Mouse (Mus musculus) CH12.LX (cell line): ENCODE data around the gene Gpr34. TPM values are rescaled to one million over a fixed set of nuclear protein-coding genes. Genes with fewer than 3 reads are reported as not detected.

Experiments used
- DNase-seq: peaks from one replicate; pipeline ENCODE4 v3.0.0-alpha.2; 2013; ENCODE audit errors: extremely low read depth
- H3K27ac ChIP-seq: 2 replicates; pipeline ENCODE4 v1.5.1; 2012; ENCODE audit warnings: low read depth, mild to moderate bottlenecking, control low read depth, moderate library complexity; ENCODE audit not compliant: insufficient read depth
- H3K27me3 ChIP-seq: replicated peaks from 2 replicates; pipeline ENCODE3; 2012; ENCODE audit warnings: inconsistent platforms
- H3K36me3 ChIP-seq, 2 experiments: replicated peaks in 1 of 2; 2 replicates each; pipeline versions ENCODE3 to v1.6.1; 2012; ENCODE audit warnings: inconsistent platforms in 1 of 2, low read length in 1 of 2, mild to moderate bottlenecking in 1 of 2, mixed read lengths in 1 of 2, moderate library complexity in 1 of 2; ENCODE audit not compliant: control insufficient read depth in 1 of 2, insufficient read depth in 1 of 2
- H3K4me1 ChIP-seq, 2 experiments: 2 replicates each; pipeline ENCODE4 v1.6.1; 2012; ENCODE audit warnings: inconsistent platforms in 1 of 2, moderate library complexity in 1 of 2; ENCODE audit not compliant: insufficient read depth in 2 of 2, control insufficient read depth in 1 of 2
- H3K4me2 ChIP-seq: 2 replicates; pipeline ENCODE4 v1.6.1; 2012; ENCODE audit warnings: low read depth, mild to moderate bottlenecking, control low read depth; ENCODE audit not compliant: poor library complexity, insufficient read depth, severe bottlenecking
- H3K4me3 ChIP-seq, 3 experiments: fragments of 150-350 bp in 1 of 3; sonication (generic) in 1 of 3; replicated peaks in 1 of 3; 2 replicates each; pipeline versions ENCODE3 to v1.5.1; 2011 to 2012; ENCODE audit warnings: low read depth in 2 of 3, low read length in 2 of 3, mild to moderate bottlenecking in 2 of 3, moderate library complexity in 2 of 3, control low read depth in 1 of 3, improper control_type of control experiment in 1 of 3, inconsistent platforms in 1 of 3, mixed read lengths in 1 of 3; ENCODE audit not compliant: poor library complexity in 1 of 3
- H3K79me2 ChIP-seq: replicated peaks from 2 replicates; pipeline ENCODE4 v1.6.1; 2012; ENCODE audit warnings: mild to moderate bottlenecking, moderate library complexity; ENCODE audit not compliant: control insufficient read depth, poor library complexity, insufficient read depth, severe bottlenecking; ENCODE audit errors: extremely low read depth
- H3K9ac ChIP-seq: 2 replicates; pipeline ENCODE4 v1.6.1; 2012; ENCODE audit warnings: low read depth, mild to moderate bottlenecking, control low read depth, moderate library complexity; ENCODE audit not compliant: insufficient read depth
- H3K9me3 ChIP-seq: replicated peaks from 2 replicates; pipeline ENCODE3; 2012; ENCODE audit warnings: low read length, inconsistent platforms, mixed read lengths
- BHLHE40 ChIP-seq: IDR thresholded peaks from 2 replicates; pipeline ENCODE4 v1.6.1; 2011; ENCODE audit warnings: mild to moderate bottlenecking, low read depth, low read length, improper control_type of control experiment
- CTCF ChIP-seq, 2 experiments: IDR thresholded peaks in 1 of 2; conservative IDR thresholded peaks in 1 of 2; 2 replicates each; pipeline ENCODE4 v1.5.1; 2011 to 2012; ENCODE audit warnings: low read depth in 2 of 2, low read length in 2 of 2, improper control_type of control experiment in 1 of 2, inconsistent platforms in 1 of 2, mild to moderate bottlenecking in 1 of 2, moderate library complexity in 1 of 2
- E2F4 ChIP-seq: IDR thresholded peaks from 2 replicates; pipeline ENCODE4 v1.6.1; 2011; ENCODE audit warnings: low read depth, low read length, improper control_type of control experiment; ENCODE audit not compliant: insufficient replicate concordance
- EP300 ChIP-seq: IDR thresholded peaks from 2 replicates; pipeline ENCODE4 v1.6.1; 2011; ENCODE audit warnings: low read length, improper control_type of control experiment
- ETS1 ChIP-seq: conservative IDR thresholded peaks from 2 replicates; pipeline ENCODE4 v1.6.1; 2012; ENCODE audit warnings: low read depth, mild to moderate bottlenecking, inconsistent platforms, low read length, improper control_type of control experiment, moderate library complexity
- GABPA ChIP-seq: IDR thresholded peaks from 2 replicates; pipeline ENCODE4 v1.6.1; 2012; ENCODE audit warnings: low read depth, low read length, improper control_type of control experiment, inconsistent platforms; ENCODE audit not compliant: insufficient replicate concordance
- HCFC1 ChIP-seq: IDR thresholded peaks from 2 replicates; pipeline ENCODE4 v1.6.1; 2012; ENCODE audit warnings: low read depth, mild to moderate bottlenecking, inconsistent platforms, low read length, improper control_type of control experiment
- IRF4 ChIP-seq: IDR thresholded peaks from 2 replicates; pipeline ENCODE4 v1.6.1; 2014; ENCODE audit warnings: low read depth, mild to moderate bottlenecking, inconsistent platforms, low read length, improper control_type of control experiment
- JUN ChIP-seq: IDR thresholded peaks from 2 replicates; pipeline ENCODE4 v1.6.1; 2011; ENCODE audit warnings: low read depth, mild to moderate bottlenecking, low read length, improper control_type of control experiment, moderate library complexity; ENCODE audit not compliant: insufficient read depth
- JUND ChIP-seq: conservative IDR thresholded peaks from 2 replicates; pipeline ENCODE4 v1.6.1; 2011; ENCODE audit warnings: low read depth, low read length, improper control_type of control experiment
- KAT2A ChIP-seq: IDR thresholded peaks from 2 replicates; pipeline ENCODE4 v1.6.1; 2012; ENCODE audit warnings: low read length, improper control_type of control experiment, inconsistent platforms; ENCODE audit not compliant: insufficient replicate concordance
- MAFK ChIP-seq: IDR thresholded peaks from 2 replicates; pipeline ENCODE4 v1.6.1; 2011; ENCODE audit warnings: low read length, improper control_type of control experiment; ENCODE audit not compliant: insufficient replicate concordance
- MAX ChIP-seq: IDR thresholded peaks from 2 replicates; pipeline ENCODE4 v1.6.1; 2011; ENCODE audit warnings: low read length, improper control_type of control experiment
- MEF2A ChIP-seq: IDR thresholded peaks from 2 replicates; pipeline ENCODE4 v1.6.1; 2014; ENCODE audit warnings: low read depth, mild to moderate bottlenecking, inconsistent platforms, low read length, improper control_type of control experiment, borderline replicate concordance
- MYC ChIP-seq: IDR thresholded peaks from 2 replicates; pipeline ENCODE4 v1.6.1; 2011; ENCODE audit warnings: low read depth, mild to moderate bottlenecking, improper control_type of control experiment, low read length
- NRF1 ChIP-seq: IDR thresholded peaks from 2 replicates; pipeline ENCODE4 v1.6.1; 2014; ENCODE audit warnings: low read depth, mild to moderate bottlenecking, inconsistent platforms, low read length, improper control_type of control experiment, moderate library complexity
- POLR2AphosphoS2 ChIP-seq: IDR thresholded peaks from 2 replicates; pipeline ENCODE4 v1.6.1; 2011; ENCODE audit warnings: low read depth, low read length, improper control_type of control experiment
- RAD21 ChIP-seq: IDR thresholded peaks from 2 replicates; pipeline ENCODE4 v1.6.1; 2011; ENCODE audit warnings: low read depth, mild to moderate bottlenecking, low read length, improper control_type of control experiment, moderate library complexity
- SIN3A ChIP-seq: IDR thresholded peaks from 2 replicates; pipeline ENCODE4 v1.6.1; 2012; ENCODE audit warnings: low read length, improper control_type of control experiment, inconsistent platforms
- SMC3 ChIP-seq: IDR thresholded peaks from 2 replicates; pipeline ENCODE4 v1.6.1; 2011; ENCODE audit warnings: low read depth, low read length, improper control_type of control experiment
- USF1 ChIP-seq: IDR thresholded peaks from 2 replicates; pipeline ENCODE4 v1.6.1; 2014; ENCODE audit warnings: low read depth, mild to moderate bottlenecking, inconsistent platforms, low read length, improper control_type of control experiment
- ZC3H11A ChIP-seq: IDR thresholded peaks from 2 replicates; pipeline ENCODE4 v1.6.1; 2012; ENCODE audit warnings: low read depth, mild to moderate bottlenecking, inconsistent platforms, low read length, improper control_type of control experiment
- ZKSCAN1 ChIP-seq: IDR thresholded peaks from 2 replicates; pipeline ENCODE4 v1.6.1; 2012; ENCODE audit warnings: low read depth, inconsistent platforms, low read length, improper control_type of control experiment, borderline replicate concordance
- ZNF384 ChIP-seq: IDR thresholded peaks from 2 replicates; pipeline ENCODE4 v1.6.1; 2012; ENCODE audit warnings: low read depth, low read length, improper control_type of control experiment, inconsistent platforms
- dilution Hi-C: fragments of 300-500 bp; cut with MboI; formaldehyde crosslinking; loops from 2 replicates; pipeline ENCODE4 v1.14.3; 2020; ENCODE audit warnings: low sequenced_read_pairs; ENCODE audit not compliant: extremely low pct_unique_long_range_greater_than_20kb, extremely low pct_ligation_motif_present
- in situ Hi-C: fragments of 300-500 bp; cut with MboI; formaldehyde crosslinking; loops from 3 replicates; pipeline ENCODE4 v1.14.3; 2019; ENCODE audit warnings: low sequenced_read_pairs, low pct_ligation_motif_present, low pct_unique_long_range_greater_than_20kb, mixed read lengths
- polyA plus RNA-seq: library from polyadenylated mRNA; unstranded; fragments of >175 nt; gene quantifications from 2 replicates; pipeline ENCODE4 v1.2.1, GENCODE M21; 2012; ENCODE audit warnings: low read depth; ENCODE audit not compliant: insufficient read length
- total RNA-seq, 2 experiments: library from RNA; depleted of rRNA; stranded (reverse); fragments of 300-350 nt in 1 of 2; fragments of >200 nt in 1 of 2; gene quantifications; 2 replicates each; pipeline ENCODE4 v1.2.3; 2012 to 2014

The Gpr34 gene
- total and polyA plus RNA-seq, 3 experiments = 1.5 to 15.7 (median 4.1) TPM

DNA sequence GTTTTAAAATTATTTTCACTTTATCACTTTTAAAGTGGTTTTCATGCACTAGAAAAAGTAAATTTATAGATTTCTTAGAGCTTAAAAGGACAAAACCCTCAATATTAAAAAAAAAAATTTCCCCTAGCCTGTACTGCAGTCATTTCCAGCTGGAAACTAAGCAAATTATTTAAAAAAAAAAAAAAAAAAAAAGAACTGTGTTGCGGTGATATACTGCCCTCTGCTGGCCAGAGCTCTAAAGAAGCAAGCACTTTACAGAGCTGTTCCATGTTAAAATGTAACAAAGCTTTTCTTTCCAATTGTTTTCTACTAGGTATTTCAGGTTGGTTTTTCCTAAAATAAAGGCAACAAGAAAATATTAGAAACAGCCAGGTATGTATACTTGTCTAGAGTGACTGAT is 24.8 kb downstream of the Gpr34 start:
- dilution Hi-C loops = no loop called here
- Histone ChIP-seq H3K4me2 (no peak overlapping the region), H3K79me2 (no peaks in the 10 kb centered on the region), H3K9ac (no peak overlapping the region; the same call in 1 of the 2 replicates), H3K27me3 (no peaks in the 10 kb centered on the region), H3K4me1 (peaks cover 12 to 49% of the 10 kb centered on the region in 2 experiments; a peak in 3 of 4 replicates), H3K4me3 (no peak overlapping the region), H3K36me3 (no peaks in the 10 kb centered on the region), H3K27ac (no peak overlapping the region), H3K9me3 (no peaks in the 10 kb centered on the region)
- DNase-seq = peak; percentile 65
- in situ Hi-C loops = loop anchor here (10.0 to 25.0 kb wide), 2 partner anchors 192 to 419 kb away; partner anchors contain the start of gene Nyx
- TF ChIP-seq MAX (no peak), POLR2AphosphoS2 (no peak), ZC3H11A (peak; percentile 35), KAT2A (no peak), ZNF384 (peak; percentile 100), NRF1 (no peak), E2F4 (0 out of 2 replicates have a peak, but pooled peaks have one; percentile 23), USF1 (no peak), MYC (peak; percentile 14; the same call in 1 of the 2 replicates), ZKSCAN1 (no peak), JUND (peak; percentile 71), IRF4 (peak; percentile 76), HCFC1 (0 out of 2 replicates have a peak, but pooled peaks have one; percentile 23), CTCF (conservative IDR thresholded peaks at IDR 0.05 in 1 of 2, IDR thresholded peaks at IDR 0.05 in 1 of 2; ENCODE audit: low read depth in 2 of 2, low read length in 2 of 2) (peak in 1 of 2 experiments; percentile 73; a peak in 2 of 4 replicates), SIN3A (peak; percentile 65; the same call in 1 of the 2 replicates), MEF2A (no peak), BHLHE40 (no peak; the same call in none of the 2 replicates), GABPA (no peak), MAFK (no peak), EP300 (peak; percentile 78), RAD21 (peak; percentile 82), ETS1 (peak; percentile 46; the same call in 1 of the 2 replicates), SMC3 (peak; percentile 67), JUN (no peak)
